8 mouse cellular contexts compared by ENCODE assay signal in genomic region chr13:29015605-29015994, GRCm38 (mm10).
DNase-seq lines count a peak whose midpoint lies in the region; ATAC-seq lines count a peak whose summit lies in the region.

No protein-coding gene starts in this region.

- no peaks in the 10 kb centered on the region for H3K27me3 ChIP-seq in midbrain, embryonic 11.5 days (ENCODE audit: control insufficient read depth, insufficient read depth, low read length)
- no peaks in the 10 kb centered on the region for H3K27me3 ChIP-seq in intestine, embryonic 15.5 days (replicated peaks)

- peak overlapping the region; percentile 18; the same call in 1 of the 2 replicates for H3K4me3 ChIP-seq in midbrain, embryonic 11.5 days (ENCODE audit: low read depth, low read length)
- no peak overlapping the region for H3K4me3 ChIP-seq in intestine, embryonic 15.5 days (replicated peaks)

- 26% methylated on average over 9 of the region's 9 CpGs for WGBS in midbrain, embryonic 11.5 days
- 73% methylated on average over 9 of the region's 9 CpGs for WGBS in intestine, embryonic 15.5 days

- DNase-seq in cerebellum, adult 8-10 months, result peak; percentile 9
- no peak for DNase-seq in cerebellum, postnatal 4 days (ENCODE audit: low spot score in 2 of 2)
- DNase-seq in brain, adult 2 months (ENCODE audit: low read depth, low spot score), result peak; percentile 42
- DNase-seq in frontal cortex, postnatal 25 days (ENCODE audit: low spot score in 2 of 2), result peak; percentile 5 to 10
- no peak for DNase-seq in midbrain, embryonic 11.5 days (ENCODE audit: low spot score, missing footprints)
- no peak for DNase-seq in liver

- peaks cover 20% of the 10 kb centered on the region for H3K4me1 ChIP-seq in midbrain, embryonic 11.5 days (ENCODE audit: control insufficient read depth, insufficient read depth, low read length)
- no peaks in the 10 kb centered on the region for H3K4me1 ChIP-seq in intestine, embryonic 15.5 days (replicated peaks)

- peak overlapping the region; percentile 42 for H3K4me2 ChIP-seq in midbrain, embryonic 11.5 days
- H3K4me2 ChIP-seq in intestine, embryonic 15.5 days (replicated peaks), result no peak overlapping the region

- ATAC-seq in midbrain, embryonic 11.5 days (ENCODE audit: low FRiP score), result peak; percentile 79
- no peak for ATAC-seq in megakaryocyte-erythroid progenitor cell, adult 5-6 weeks (replicated peaks; ENCODE audit: low FRiP score, low TSS enrichment, poor library complexity, severe bottlenecking)
- no peak for ATAC-seq in intestine, embryonic 15.5 days

- H3K27ac ChIP-seq in midbrain, embryonic 11.5 days (ENCODE audit: low read depth, low read length), result peak overlapping the region; percentile 76
- H3K27ac ChIP-seq in intestine, embryonic 15.5 days, result no peak overlapping the region

- H3K9ac ChIP-seq in midbrain, embryonic 11.5 days (ENCODE audit: low read length), result peak overlapping the region; percentile 54
- H3K9ac ChIP-seq in intestine, embryonic 15.5 days, result no peak overlapping the region

- no peaks in the 10 kb centered on the region for H3K36me3 ChIP-seq in midbrain, embryonic 11.5 days (ENCODE audit: control insufficient read depth, insufficient read depth, low read length)
- H3K36me3 ChIP-seq in intestine, embryonic 15.5 days, result no peaks in the 10 kb centered on the region

- H3K9me3 ChIP-seq in midbrain, embryonic 11.5 days (ENCODE audit: control insufficient read depth, low read length), result no peaks in the 10 kb centered on the region
- H3K9me3 ChIP-seq in intestine, embryonic 15.5 days, result no peaks in the 10 kb centered on the region

Comparison
In these comparisons a context has a peak if more than half of its experiments do, and no peak if none do; other contexts are left out.
1. DNase-seq: peak in cerebellum, adult 8-10 months (single experiment), brain, adult 2 months (single experiment) and frontal cortex, postnatal 25 days (2 of 2); none in cerebellum, postnatal 4 days (0 of 2), midbrain, embryonic 11.5 days (single experiment) and liver (single experiment).